Mouse (Mus musculus) liver, embryonic 14.5 days (tissue): ENCODE results near the gene Kifap3.

ENCODE experiments used
- CTCF ChIP-seq: IDR thresholded peaks from 2 replicates; pipeline ENCODE4 v1.5.1; 2016; ENCODE audit warnings: antibody characterized with exemption, low read depth, control low read depth
- EP300 ChIP-seq: IDR thresholded peaks from 2 replicates; pipeline ENCODE4 v1.6.1; 2016; ENCODE audit warnings: antibody characterized with exemption, low read depth

DNA sequence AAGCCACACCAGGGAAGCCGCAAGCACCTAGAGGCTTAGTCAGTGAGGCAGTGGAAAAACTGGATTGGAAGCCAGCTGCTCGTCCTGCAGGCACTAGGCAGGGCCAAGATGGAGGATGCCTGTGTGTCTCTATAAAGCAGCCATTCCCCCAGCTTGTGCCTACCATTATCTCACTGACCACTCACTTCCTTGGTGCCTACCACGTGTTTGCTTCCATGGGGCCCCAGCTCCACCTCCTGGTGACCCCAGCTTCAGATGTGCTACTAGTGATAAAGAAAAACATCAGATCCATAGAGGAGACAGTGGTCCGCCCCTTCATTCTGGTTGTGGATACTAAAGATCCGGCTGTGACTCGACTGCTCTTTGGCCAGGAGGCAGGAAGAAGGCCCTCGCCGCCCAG, 152.4 kb downstream of the Kifap3 start:
- TF ChIP-seq CTCF (no peak), EP300 (no peak)
